Mouse (Mus musculus) testis, postnatal 10 days (tissue): Measurements from ENCODE around the gene Ehmt2.
"Not testable (repeated sequence)": the region's sequence is repeated elsewhere in the genome, so short reads cannot be mapped to it uniquely, and the experiment has no call there.

ENCODE experiments used
- DNase-seq: peaks from one replicate; pipeline ENCODE4 v3.0.0; 2021; ENCODE audit warnings: low spot score

The Ehmt2 gene

DNA sequence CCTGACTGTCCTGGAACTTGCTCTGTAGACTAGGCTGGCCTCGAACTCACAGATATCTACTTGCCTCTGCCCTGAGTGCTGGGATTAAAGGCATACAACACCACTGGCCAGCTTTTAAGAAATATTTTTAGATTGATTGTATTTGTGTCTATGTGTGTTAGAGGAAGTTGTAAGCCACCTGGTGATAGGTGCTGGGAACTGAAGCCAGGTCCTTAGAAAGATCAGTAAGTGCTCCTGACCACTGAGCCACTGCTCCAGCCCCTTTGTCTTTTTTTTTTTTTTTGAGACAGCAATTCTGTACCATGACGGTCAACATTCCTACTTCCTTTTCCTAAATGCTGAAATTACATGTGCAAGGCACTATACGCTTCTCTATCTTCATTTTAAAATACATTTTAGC, 55.0 kb downstream of the Ehmt2 start:
- no peak for DNase-seq

DNA sequence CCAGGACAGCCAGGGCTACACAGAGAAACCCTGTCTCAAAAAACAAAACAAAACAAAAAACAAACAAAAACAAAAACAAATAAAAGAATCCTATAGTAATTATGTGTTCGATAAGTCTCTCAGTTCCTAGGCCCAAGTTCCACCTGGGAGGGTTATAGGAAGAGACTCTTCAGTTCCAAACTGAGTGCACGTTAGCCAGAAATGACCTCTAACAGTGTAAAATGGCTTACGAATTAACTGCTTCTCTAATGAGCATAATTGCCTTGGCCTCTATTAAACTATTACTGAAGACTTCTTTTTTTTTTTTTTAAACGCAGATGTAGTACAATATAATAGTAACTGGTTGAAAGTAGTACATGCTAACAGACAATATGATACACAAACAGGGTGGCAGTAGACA, 55.6 kb downstream of the Ehmt2 start:
- no peak for DNase-seq

- no peak for DNase-seq
Observed at GRCm38 (mm10) chr17:34954831-34955230, 56.6 kb downstream of the Ehmt2 start.

- DNase-seq: no peak
Observed at GRCm38 (mm10) chr17:34955884-34956283, 57.6 kb downstream of the Ehmt2 start.

GRCm38 (mm10) chr17:34956340-34956739, 58.1 kb downstream of the Ehmt2 start:
- DNase-seq: no peak

GRCm38 (mm10) chr17:34957291-34957690, 59.0 kb downstream of the Ehmt2 start:
- not testable (repeated sequence) for DNase-seq

GRCm38 (mm10) chr17:34957966-34958365, 59.7 kb downstream of the Ehmt2 start:
- DNase-seq: not testable (repeated sequence)

- DNase-seq: not testable (repeated sequence)
Observed at GRCm38 (mm10) chr17:34958734-34959129, 60.5 kb downstream of the Ehmt2 start.

DNA sequence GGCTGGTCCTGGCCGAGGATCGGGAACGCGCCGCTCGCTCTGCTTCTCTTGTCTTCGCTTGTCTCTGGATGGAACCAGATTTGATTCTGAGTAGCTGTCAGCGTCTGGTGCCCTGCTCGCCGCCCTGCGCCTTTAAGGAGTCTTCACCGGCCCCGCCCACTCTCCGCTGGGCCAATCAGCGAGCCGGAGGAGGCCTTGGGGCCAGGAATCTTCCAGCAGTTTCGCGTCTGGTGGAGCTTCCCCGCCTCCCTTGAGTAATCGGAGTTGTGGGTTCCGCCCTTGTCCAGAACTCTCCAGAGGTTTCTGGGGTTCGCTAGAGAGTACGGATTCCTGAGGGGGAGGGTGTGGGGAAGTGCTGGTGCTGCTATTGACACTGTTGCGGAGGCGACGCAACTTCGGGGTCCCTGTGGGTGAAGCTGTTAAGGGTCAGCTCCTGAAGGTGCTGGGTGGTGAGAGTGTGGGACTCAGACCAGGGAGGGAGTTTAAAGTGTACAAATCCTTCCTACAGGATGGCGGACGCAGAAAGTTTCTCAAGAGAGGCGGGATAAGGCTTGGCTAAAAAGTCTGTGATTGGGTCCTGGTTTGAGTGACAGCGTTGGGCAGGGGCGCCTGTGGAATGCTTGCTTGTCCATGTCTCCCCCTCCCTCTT, 61.0 kb downstream of the Ehmt2 start, which contains the start of gene Hspa1b:
TSS of gene Hspa1b (minus strand) at position 109 of the 649 bp plus-strand sequence.
- peak; percentile 80 for DNase-seq

DNA sequence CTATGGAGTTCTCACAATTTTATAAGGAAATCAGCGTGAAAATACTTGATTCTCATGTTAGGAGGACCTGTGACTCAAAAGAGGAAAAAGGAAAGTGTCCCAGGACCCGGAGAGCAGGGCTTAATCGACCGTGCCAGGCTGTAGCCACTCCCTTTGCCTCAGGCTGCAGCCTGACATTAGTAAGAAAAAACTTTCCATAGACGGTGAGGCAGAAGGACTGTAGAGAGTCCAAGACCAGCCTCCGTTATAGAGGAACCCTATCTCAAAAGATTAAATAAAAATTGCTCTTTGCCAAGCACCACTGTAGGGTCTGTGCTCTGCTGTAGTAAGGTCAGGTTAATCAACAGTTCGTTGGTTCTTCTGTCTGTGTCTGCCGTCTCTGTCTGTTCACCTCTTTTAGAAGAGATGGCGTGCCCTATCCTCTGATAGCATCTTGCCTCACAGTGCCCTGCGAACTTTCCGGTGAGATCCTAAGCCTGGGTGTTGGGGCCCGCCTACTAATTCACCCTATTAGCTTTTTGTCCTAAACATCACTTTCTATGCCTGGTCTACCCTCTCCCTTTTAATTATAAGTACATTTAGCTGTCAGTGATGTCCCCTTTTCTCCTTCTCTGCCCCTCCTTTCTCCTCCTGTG, 61.7 kb downstream of the Ehmt2 start:
- DNase-seq: no peak

GRCm38 (mm10) chr17:34960702-34961493, 62.6 kb downstream of the Ehmt2 start:
- no peak for DNase-seq

GRCm38 (mm10) chr17:34962125-34962524, 63.9 kb downstream of the Ehmt2 start:
- DNase-seq: no peak

- no peak for DNase-seq
Observed at GRCm38 (mm10) chr17:34962841-34963240, 64.6 kb downstream of the Ehmt2 start.
